9 mouse cellular contexts compared by ENCODE assay signal in genomic region chr7:134671467-134671901, GRCm38 (mm10). TPM values are rescaled to one million over a fixed set of nuclear protein-coding genes. Genes with fewer than 3 reads are reported as not detected.
DNase-seq lines count a peak whose midpoint lies in the region; ATAC-seq lines count a peak whose summit lies in the region.
"Had no signal": no experiment of that assay in that cellular context is flagged by ENCODE, and none has a peak within 500 bp of the region (broad histone marks: within the 10 kb centered on the region; RNA-seq: fewer than 3 reads in every experiment).

No protein-coding gene starts in this region.

- peak overlapping the region; percentile 67 for H3K9ac ChIP-seq in hindbrain, embryonic 13.5 days
- peak overlapping the region; percentile 66 for H3K9ac ChIP-seq in liver, embryonic 12.5 days

- H3K36me3 ChIP-seq in heart, embryonic 10.5 days: no peaks in the 10 kb centered on the region
- no peaks in the 10 kb centered on the region for H3K36me3 ChIP-seq in hindbrain, embryonic 13.5 days
- H3K36me3 ChIP-seq in liver, embryonic 12.5 days: no peaks in the 10 kb centered on the region

- DNase-seq in heart, embryonic 10.5 days (ENCODE audit: low spot score): no peak
- no peak for DNase-seq in heart, postnatal 36 days
- DNase-seq in retina, postnatal 1 day: peak; percentile 34
- DNase-seq in right cerebral cortex, postnatal 4 days: no peak

- intact Hi-C loops in heart, postnatal 36 days (cut with DNase I): loop anchor here (5.0 kb wide), 2 partner anchors 61 to 101 kb away; no protein-coding TSS in a partner anchor

- 24% methylated on average over 7 of the region's 7 CpGs for WGBS in heart, embryonic 10.5 days
- WGBS in hindbrain, embryonic 13.5 days: 38% methylated on average over 7 of the region's 7 CpGs
- WGBS in liver, embryonic 12.5 days (ENCODE audit: insufficient replicate concordance): 48% methylated on average over 7 of the region's 7 CpGs

- peak overlapping the region; percentile 83 for H3K4me3 ChIP-seq in heart, embryonic 10.5 days
- peak overlapping the region; percentile 62 for H3K4me3 ChIP-seq in brown adipose tissue, adult 24 weeks (ENCODE audit: insufficient read depth, low read depth, low read length)
- H3K4me3 ChIP-seq in hindbrain, embryonic 13.5 days: peak overlapping the region; percentile 66
- H3K4me3 ChIP-seq in liver, embryonic 12.5 days: peak overlapping the region; percentile 60

- ATAC-seq in hindbrain, embryonic 13.5 days (ENCODE audit: low FRiP score): no peak
- 0 out of 2 replicates have a peak, but pooled peaks have one; percentile 15 for ATAC-seq in liver, embryonic 12.5 days
- no peak for ATAC-seq in monocyte, adult 5-6 weeks (replicated peaks; ENCODE audit: insufficient number of reproducible peaks, low FRiP score, low TSS enrichment, poor library complexity, severe bottlenecking)

- H3K4me2 ChIP-seq in hindbrain, embryonic 13.5 days: peak overlapping the region; percentile 95
- H3K4me2 ChIP-seq in liver, embryonic 12.5 days: peak overlapping the region; percentile 59

- peaks cover 43% of the 10 kb centered on the region for H3K4me1 ChIP-seq in heart, embryonic 10.5 days
- H3K4me1 ChIP-seq in brown adipose tissue, adult 24 weeks (ENCODE audit: control insufficient read depth, insufficient read depth, insufficient read length, low read length): peaks cover 19% of the 10 kb centered on the region
- H3K4me1 ChIP-seq in hindbrain, embryonic 13.5 days (replicated peaks): peaks cover 33% of the 10 kb centered on the region
- 0 out of 2 replicates have a peak, but pooled peaks cover 12% of the 10 kb centered on the region for H3K4me1 ChIP-seq in liver, embryonic 12.5 days

- no peaks in the 10 kb centered on the region for H3K9me3 ChIP-seq in heart, embryonic 10.5 days
- H3K9me3 ChIP-seq in hindbrain, embryonic 13.5 days: no peaks in the 10 kb centered on the region
- no peaks in the 10 kb centered on the region for H3K9me3 ChIP-seq in liver, embryonic 12.5 days (replicated peaks)

- peak overlapping the region; percentile 96 for H3K27ac ChIP-seq in heart, embryonic 10.5 days
- H3K27ac ChIP-seq in brown adipose tissue, adult 24 weeks (replicated peaks; ENCODE audit: low read depth, low read length): peak overlapping the region; percentile 27; the same call in 1 of the 2 replicates
- H3K27ac ChIP-seq in hindbrain, embryonic 13.5 days: no peak overlapping the region
- no peak overlapping the region for H3K27ac ChIP-seq in liver, embryonic 12.5 days

- peaks cover 9% of the 10 kb centered on the region; the same call in 1 of the 2 replicates for H3K27me3 ChIP-seq in heart, embryonic 10.5 days (ENCODE audit: insufficient read depth, poor library complexity, severe bottlenecking)
- H3K27me3 ChIP-seq in hindbrain, embryonic 13.5 days: peaks cover 38% of the 10 kb centered on the region
- peaks cover 40% of the 10 kb centered on the region for H3K27me3 ChIP-seq in liver, embryonic 12.5 days (replicated peaks)
- H3K27me3 ChIP-seq: CH12.LX had no signal

RNA-seq across cellular contexts. Expression of gene Dock1, which starts 1.0 kb away (rescaled TPM):
- 24.7 and 25.6 TPM in 2 replicates for polyA plus RNA-seq in heart, embryonic 10.5 days (2016; fragmentation: Nextera tagmentation; extraction: Ambion mirVana)
- total RNA-seq in heart, postnatal 36 days (2021): 10 to 100 TPM; 26.3 to 28.8 TPM
- polyA plus RNA-seq in brown adipose tissue, adult 24 weeks (2012; ENCODE audit: insufficient read depth, insufficient read length, missing spikeins): 14.7 and 18.6 TPM in 2 replicates
- polyA plus RNA-seq in hindbrain, embryonic 13.5 days (2015; fragmentation: Nextera tagmentation; extraction: Ambion mirVana): 7.8 and 9.4 TPM in 2 replicates
- 6.4 and 8.0 TPM in 2 replicates for polyA plus RNA-seq in liver, embryonic 12.5 days (2016; fragmentation: Nextera tagmentation; extraction: Ambion mirVana)
- 12.0 to 19.6 TPM (median 16.4 TPM) in 3 replicates for total RNA-seq in monocyte, adult 5-6 weeks (2017)
- total RNA-seq: CH12.LX had no signal

Comparison
In these comparisons a context has a peak if more than half of its experiments do, and no peak if none do; other contexts are left out.
1. H3K27ac ChIP-seq: peak in heart, embryonic 10.5 days (single experiment) and brown adipose tissue, adult 24 weeks (single experiment); none in hindbrain, embryonic 13.5 days (single experiment) and liver, embryonic 12.5 days (single experiment).
2. Peak in every context shown above with its lines, with median percentiles within 50 percentile points of each other: H3K4me3 ChIP-seq.